Mouse (Mus musculus): ENCODE data around the gene Glud1. TPM values are rescaled to one million over a fixed set of nuclear protein-coding genes. Genes with fewer than 3 reads are reported as not detected.
A peak's percentile ranks its signal among the peaks of the same experiment; 100 is the strongest.

Gene Glud1
- total RNA-seq (2021), result 100 to 1,000 TPM; 309 to 341 TPM

DNA sequence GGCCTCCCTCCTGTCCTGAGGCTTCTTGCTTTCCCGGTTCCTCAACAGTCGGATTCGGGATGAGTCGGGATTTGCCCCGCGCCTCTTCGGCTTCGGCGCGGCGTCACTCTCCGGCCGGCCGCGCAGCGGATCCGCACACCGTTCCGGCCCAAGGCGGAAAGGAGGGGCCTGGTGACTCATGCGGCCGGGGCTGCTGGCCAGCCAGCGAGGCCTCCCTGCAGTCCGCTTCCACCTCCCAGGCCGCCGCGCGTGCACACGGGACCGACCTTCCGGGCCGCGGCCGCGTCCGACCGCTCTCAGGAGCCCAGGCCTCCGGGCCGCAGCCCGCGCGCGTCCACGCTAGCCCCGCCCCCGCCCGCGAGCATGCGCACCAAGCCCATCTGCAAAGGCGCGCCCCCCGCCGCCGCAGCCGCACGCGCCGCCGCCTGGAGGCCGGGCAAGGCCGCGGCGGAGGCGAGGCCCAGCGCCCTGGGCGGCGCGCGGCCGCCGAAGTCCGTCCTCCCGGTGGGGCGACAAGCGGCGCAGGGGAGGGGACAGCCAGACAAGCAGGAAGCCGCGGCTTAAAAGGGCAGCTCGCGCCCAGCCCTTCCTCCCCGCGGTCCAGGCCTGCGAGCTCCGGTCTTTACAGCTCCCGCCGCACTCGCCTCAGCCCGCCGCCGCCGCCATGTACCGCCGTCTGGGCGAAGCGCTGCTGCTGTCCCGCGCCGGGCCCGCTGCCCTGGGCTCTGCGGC is at the start of gene Glud1, which contains the start of gene Shld2:
TSS of gene Glud1 (plus strand) at position 494 of the 732 bp plus-strand sequence.
TSS of gene Shld2 (minus strand) at position 260 of the 732 bp plus-strand sequence.
- peak; percentile 91 to 92 for DNase-seq

DNA sequence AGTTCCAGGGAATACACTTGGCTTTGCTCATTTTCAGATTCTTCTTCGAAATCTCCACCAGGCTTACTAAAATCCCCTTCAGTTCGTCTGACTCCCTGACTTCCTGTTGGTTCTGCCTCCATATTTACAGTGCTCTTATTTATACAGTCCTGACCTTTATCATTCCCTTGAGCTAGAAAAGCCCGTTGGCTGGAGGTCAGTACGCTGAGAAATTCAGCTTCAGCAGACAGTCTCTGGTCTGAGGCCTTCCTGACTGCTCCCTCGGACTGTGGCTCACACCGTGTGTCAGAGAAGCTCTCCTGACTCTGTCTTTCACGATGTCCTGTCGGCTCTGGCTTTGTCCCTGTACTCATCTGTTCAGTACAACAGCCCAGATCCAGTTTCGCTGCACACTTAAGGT is 42.5 kb upstream of the Glud1 start:
- no peak for DNase-seq

DNA sequence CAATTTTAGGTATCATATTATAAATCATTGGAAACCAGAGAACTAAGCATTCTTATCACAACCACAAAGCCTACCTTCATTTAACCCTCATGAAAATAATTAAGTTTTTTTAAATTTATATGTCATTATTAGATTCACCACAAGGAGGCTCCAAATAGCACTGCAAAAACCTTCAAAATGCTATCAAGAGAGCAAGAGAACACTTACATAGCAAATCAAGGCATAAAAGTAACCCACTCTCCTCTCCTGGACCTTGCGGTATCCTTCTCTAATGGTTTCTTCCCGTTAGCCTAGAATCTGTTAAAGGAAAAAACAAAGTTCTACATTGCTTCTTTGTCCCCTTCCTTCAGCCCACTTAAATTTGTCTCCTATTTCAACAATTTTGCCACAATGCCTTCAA is 37.2 kb upstream of the Glud1 start:
- DNase-seq, result no peak

DNA sequence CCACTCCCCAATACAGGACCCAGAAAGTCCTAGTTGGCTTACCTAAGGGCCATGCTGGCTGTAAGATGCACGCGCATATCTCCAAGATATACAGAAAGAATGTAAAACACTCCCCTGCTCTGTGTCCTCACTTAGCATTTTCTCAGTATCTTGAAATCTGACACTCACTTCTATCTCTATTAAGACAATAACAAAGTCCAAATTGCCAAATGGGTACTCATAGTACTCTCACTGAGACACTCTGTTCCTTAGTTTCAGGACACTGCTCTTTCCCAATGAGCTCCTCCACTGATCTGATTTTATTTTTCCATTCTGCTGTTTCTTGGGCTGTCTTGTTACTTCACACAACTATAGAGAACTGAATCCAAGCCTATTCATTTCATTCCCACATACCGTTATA is 36.4 kb upstream of the Glud1 start:
- no peak for DNase-seq

DNA sequence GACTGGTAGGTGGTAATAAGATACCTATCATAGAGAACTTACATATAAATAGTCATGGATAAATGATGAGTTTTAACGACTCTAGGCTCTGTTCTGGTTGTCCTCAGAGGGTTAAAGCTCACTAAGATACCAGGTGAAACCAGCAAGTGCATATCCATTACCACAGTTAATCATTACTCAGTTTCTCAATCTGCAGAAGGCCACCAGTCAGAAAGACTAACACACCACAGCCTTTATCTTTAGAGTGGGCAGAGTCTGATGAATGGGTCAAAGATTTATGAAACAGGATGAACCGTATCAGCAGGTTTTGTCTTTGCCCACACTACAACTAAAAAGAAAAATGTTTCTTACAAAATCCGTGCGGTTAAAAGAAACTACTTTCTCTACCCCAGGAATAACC is 35.3 kb upstream of the Glud1 start:
- DNase-seq, result no peak

DNA sequence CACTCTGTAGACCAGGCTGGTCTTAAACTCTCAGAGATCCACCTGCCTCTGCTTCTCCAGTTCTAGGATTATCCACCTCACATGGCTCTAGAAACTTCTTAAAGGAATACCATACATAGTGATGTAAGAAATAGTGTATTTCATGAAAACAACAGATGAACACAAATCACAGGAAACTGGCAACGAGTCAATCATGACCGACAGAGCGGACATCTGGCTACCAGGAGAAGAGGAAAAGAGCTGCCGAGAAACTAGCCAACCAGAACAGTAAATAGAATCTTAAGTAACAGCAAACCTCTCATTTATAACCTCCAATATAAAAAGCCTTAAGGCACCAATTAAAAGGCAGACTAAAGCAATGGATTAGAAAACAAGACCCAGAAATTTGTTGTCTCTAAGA is 30.8 kb upstream of the Glud1 start:
- no peak for DNase-seq

DNA sequence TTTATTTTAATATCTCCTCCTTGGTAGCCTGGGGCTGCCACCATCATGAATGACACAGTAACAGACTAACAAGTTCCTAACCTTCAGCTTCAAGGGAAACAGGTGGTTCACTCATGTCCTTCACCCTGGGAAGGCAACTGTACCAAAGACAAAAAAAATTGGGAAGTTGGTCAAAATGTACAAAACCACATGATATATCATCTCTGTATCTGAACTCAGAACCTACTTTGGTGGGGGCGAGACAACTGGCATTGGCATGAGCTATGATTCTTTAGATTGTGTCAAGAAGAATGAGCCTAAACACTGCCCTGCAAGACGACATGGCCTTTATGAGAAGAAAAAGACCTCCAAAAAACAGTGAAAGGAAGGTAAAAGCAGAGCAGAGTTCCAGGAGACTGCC is 29.7 kb upstream of the Glud1 start:
- DNase-seq, result no peak

DNA sequence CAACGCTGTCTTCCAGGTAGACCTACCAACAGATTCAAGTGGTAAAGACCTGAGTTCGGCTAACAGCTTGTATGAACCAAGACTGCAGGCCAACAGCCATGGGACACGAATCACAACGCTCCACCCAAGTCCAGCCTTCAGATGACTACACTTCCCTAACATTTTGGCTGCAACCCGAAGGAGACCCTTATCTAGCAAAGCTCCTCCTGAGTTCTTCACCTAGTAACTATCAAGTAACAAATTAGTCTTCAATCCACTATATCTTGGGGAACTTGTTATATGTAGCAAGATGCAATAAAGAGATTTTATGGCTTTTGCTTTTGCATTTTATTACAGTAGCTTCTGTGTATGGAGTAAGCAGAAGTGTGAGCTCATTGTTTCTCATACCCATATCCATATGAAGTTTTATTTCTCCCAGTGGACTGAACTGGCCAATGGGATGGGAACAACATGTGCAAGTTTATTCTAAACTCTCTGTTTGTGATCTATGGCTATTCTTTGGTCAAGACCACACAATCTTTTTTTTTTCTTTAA is 28.7 kb upstream of the Glud1 start:
- no peak for DNase-seq

DNA sequence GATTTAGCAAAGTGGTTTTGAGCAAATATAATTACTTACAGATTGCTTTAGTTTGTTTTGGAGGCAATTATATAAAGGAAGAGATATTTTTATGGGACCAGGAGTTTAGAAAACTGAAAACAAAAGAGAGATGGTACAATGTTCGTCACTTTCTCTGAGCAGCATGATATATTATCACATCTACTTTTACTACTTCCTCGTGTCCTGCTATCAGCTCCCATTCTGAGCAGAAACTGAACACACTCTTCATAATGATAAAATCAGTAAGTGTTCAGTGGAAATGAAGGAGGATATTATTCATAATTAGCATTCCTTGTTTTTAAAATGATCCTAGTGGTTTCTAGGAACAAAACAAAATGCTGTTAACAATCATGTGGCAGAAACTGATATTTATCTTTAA is 22.1 kb upstream of the Glud1 start:
- DNase-seq, result no peak

DNA sequence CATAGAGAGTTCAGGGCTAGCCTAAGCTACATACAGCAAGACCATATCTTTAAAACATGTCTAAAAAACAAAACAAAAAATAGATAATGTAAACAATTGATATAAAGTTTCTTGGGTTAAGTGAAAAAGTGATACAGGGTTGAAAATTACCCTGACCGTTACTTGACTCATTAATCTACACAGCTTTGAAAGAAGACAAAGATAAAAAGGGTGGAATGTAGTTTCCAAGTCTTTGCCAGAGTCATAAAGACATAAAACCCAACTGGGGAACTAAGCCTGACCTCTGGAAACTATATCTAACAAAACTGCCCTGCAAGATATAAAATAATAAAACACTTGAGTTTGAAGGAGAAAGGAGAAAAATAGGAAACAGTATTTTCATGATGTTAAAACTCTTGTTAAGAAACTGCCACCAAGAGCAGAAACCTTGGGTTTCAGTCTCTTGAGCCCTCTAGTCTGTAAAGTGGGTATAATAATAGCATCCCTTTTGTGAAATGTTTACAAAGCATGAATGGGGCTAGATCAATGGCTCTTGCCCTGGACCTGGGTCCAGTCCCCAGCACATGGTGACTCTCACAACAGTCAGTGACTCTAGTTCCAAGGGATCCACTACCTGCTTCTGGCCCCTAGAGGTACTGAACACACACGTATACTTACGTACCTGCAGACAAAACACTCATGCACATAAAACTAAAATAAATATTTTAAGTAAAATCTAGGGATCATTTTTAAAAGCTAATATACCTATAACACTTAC is 21.1 kb upstream of the Glud1 start:
- no peak for DNase-seq

DNA sequence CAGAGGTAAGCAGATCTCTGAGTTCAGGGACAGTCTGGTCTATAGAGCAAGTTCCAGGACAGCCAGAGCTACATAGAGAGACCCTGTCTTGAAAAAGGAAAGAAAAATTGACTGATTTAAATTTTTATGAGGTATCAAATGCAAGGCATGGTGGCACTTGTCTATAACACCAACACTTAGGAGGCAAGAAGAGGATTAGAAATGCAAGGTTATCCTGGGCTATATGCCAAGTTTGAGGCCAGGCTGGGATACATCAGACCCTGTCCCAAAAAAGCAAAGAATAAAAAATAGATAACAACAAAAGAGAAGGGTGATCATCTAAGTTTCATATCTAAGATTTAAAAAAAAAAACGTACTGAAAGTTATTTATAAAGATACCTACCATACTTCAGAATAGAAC is 20.3 kb upstream of the Glud1 start:
- no peak for DNase-seq

DNA sequence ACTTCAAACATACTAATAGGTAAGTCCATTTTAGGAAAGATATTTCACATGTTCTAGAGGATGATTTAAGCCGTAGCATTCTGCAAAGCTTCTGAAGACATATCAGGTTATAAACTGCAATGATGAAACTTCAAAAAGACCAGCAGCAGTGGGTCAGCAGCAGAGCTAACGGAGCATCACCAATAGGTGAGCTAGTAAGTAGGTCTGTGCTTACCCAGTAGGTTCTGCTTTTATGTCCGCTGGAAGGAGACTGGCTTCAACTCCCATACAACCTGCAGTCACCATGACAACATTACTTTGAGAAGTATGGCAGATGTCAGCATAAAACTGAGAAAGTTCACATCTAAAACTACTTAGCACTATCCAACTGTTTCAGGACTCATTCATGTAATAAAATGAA is 16.9 kb upstream of the Glud1 start:
- DNase-seq, result no peak

DNA sequence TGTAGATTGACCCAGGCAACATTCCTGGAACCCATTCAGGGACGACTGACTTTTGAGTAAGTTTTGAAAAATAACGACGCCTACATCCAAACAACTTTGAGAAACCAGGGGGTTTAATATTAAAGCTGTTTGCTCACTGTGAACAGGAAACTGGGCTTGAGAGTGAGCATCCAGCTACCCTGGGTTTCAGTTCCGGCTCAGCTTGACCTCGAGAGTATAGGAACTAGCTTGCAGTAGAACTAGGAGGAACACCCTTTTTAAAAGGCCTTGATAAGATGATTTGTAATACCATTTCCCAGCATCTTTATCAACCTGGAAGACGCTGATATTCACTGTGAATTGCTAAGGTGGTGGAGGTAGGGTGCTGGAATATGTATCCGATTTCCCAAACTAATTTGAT is 14.2 kb upstream of the Glud1 start:
- no peak for DNase-seq

DNA sequence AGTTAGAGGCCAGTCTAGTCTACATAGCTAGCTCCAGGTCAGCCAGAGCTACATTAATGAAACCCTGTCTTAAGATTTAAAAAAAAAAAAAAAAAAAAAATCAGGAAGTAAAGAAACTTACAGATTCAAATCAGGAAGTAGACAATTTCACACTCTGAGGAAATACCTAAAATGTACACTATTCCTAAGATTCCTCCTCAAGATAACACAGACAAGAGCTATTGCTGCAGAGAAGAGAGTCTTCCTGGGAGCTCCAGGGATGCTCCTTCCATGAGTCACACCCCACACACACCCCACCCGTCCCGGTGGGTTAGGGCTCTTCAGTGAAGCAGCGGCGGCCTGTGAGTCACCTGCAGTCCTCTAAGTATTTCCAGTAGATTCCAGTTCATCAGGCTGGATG is 13.5 kb upstream of the Glud1 start:
- DNase-seq, result no peak

DNA sequence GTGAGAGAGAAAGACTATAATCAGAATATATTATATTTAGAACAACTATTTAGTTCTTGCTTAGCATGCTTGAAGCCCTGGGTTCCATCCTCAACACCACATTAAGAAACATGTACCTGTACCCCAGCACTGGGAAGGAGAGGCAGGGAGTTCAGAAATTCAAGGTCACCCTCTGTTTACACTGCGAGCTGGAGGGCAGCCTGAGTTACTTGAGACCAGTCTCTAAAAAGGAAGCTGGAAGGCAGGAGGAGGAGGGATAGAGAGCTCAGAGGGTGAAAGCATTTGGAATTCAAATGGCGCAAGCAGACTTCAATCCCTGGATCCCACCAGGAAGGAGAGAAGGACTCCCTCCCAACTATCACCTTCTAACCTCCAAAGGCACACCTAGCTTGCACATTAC is 12.9 kb upstream of the Glud1 start:
- no peak for DNase-seq

DNA sequence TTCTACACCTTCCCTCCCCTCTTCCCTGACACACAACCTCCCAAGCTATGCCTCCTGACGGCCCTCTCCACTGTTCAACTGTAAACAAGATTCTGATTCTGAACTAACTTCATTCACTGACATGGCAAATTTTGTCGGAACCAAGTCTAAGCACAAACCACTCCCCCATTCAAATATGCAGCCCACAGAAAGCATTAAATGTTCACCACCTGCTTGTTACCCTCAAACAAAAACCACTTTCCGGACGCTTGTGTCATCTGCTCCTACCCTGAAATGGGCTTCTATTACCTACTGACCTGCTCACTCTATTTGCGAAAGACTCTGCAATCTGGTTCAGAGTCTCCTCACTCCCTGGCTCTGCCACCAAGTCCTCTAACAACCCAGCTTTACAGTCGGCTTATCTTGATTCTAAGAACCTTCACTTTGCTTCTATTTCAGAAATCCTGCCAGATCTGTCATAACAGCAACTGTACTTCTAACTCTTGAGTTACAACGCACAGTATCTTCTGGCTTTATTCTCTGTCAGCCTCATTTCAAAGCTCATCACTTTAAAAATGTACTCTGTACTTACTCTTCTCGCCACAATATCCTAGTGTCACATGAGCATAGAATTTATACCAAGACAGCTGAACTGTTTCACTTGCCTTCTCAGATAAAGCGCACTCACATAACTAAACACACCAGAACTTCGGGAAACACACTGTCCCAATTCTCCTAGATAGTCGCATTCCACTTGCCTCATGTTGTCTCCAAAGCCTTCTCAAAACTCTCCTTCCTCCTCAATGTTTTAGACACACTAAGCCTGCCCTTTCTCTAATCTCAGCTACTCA is 11.4 kb upstream of the Glud1 start:
- no peak for DNase-seq

DNA sequence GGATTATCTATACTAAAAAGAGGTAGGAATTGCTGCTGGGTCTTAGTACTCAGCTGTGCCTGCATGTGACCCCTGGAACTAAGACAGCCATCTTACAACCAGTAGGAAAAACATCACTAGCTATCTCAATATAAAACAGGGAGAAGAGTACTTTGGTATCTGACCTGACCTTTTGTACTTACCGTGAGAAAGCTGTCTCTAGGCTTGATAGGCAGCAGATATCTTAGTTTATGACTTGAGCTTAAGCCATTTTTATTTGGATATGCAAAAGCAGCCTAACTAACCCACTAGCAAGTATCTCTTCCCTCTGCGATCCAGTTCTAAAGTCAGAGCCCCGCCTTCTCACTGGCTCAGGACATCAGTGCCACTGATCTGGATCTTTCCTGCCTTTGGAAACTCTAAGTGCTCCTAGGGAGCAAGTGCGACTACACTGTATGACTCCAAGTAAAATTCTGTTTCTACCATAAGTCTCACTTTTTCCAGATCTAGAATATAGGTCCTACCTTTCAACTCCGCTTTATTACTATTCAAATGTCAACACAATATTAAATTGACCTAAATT is 7.8 kb upstream of the Glud1 start:
- no peak for DNase-seq

DNA sequence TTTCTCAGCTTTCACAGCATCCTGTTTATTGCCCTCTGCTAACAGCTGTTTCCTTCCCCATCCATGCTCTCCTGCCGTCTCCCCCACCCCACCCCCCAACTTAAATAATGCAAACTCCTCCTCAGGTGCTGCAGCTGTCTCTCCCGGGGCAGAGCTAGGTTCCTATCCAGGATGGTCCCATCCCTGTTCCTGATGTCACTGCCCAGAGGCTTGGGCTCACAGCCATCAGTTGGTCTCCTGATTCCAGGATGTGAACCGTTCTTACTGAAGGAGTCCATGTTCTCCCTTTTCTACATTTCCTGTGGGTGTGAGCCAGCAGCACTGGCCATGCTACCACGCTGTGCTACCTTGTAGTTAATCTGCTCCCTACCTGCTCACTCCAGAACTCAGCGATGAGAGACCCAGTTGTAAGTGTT is 7.3 kb upstream of the Glud1 start:
- DNase-seq, result no peak

DNA sequence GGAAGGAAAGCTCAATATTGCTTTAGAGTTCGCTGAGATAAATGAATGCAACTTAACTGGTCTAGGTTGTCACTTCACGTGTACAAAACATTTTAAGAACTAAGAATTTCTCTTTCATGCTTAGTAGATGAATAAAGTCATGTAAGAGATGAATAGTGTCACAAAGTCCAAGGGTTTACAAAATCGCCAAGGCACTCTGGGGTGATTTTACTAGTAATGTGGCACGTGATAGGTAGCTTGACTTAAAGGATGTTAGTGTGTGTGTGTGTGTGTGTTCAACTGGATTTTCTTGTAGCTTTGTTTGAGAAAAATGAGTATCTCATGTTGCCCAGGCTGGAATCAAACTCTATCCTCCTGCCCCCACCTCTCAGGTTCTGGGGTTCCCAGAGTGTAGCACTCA is 1.3 kb upstream of the Glud1 start:
- DNase-seq, result no peak

DNA sequence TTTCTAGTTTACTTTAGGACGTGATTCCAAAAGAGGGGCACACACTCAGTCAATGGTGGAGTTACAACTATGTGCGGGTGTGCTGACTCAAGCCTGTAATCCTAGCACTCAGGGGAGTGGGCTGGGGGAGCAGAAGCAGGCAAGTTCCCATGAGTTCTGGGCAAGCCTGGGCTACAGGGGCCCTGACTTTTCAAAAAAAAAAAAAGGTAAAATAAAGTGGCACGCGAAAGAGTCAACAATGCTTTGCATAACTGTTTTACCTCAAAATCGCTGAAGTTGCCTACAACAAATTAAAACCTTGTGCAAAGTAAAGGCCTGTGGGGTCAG is 657 bp upstream of the Glud1 start:
- no peak for DNase-seq

DNA sequence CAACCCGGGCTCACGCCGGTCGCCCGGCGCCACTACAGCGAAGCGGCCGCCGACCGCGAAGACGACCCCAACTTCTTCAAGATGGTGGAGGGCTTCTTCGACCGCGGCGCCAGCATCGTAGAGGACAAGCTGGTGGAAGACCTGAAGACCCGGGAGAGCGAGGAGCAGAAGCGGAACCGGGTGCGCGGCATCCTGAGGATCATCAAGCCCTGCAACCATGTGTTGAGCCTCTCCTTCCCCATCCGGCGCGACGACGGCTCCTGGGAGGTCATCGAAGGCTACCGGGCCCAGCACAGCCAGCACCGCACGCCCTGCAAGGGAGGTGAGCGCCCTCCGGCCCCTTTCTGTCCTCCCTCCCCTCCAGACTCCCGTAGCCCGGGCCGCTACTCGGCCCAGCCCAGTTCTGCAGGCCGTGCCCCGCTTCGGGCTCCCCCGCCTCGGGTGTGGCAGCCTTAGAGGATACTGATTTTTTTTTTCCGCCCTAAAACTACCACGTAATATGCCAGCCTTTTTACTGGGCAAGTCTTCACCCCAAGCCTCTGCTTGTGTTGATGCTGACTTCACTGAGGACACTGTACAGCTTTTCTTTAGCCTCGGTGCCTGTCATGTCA is 599 bp downstream of the Glud1 start:
- DNase-seq, result peak in 1 of 2 experiments; percentile 45

DNA sequence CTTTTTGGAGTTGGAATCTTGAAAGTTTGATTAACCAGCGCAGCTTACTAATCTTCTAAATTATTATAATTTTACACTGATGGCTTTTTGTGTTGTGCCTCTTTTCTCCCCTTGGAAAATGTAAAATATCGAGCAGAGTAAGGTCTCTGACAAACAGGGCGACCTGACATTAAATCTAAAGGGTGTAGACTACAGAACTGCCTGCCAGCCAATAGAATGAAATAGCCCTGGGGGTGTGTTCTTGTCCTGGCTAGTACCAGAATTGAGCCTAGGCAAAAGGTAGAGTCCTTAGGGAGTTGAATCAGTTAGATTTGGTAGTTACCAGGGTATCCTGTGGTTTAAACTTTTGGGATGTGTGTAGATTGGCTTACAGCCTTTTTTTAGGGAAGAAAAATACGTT is 1.2 kb downstream of the Glud1 start:
- DNase-seq, result no peak

Data from layer of hippocampus, postnatal 36 days (tissue).